Mouse (Mus musculus): ENCODE measurements around the gene Phpt1.

The Phpt1 gene

DNA sequence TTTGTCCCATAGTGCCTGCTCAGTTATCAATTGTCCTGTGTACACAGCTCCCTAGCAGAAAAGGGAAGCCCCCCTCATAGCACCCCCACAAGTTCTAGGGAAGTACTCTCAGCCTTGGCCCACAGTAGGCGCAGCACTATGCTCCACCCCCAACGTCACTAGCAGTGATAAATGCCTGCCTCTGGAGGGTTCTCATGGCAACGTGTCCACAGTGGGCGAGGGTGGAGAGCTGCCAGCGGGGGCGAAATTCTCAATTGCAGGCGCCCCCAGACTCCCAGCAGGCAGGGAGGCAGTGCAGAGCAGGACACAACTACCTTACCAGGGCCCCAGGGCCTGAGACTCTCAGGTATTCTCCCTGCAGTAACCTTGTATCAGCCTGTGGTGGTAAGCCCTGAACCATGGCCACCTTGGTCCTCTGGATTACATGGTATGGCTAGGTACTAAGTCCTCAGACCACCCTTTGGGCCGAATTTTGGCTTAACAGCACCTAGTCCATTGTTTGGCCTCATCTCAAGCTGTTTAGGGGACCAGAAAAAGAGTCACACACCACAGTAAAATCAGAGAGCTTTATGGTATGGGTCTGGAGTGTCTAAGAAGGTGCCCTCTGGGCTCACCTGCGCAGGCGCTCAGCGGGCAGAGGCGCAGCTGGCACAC, 7.6 kb upstream of the Phpt1 start:
- peak; percentile 33 for DNase-seq (ENCODE audit: low read depth, low spot score)

DNA sequence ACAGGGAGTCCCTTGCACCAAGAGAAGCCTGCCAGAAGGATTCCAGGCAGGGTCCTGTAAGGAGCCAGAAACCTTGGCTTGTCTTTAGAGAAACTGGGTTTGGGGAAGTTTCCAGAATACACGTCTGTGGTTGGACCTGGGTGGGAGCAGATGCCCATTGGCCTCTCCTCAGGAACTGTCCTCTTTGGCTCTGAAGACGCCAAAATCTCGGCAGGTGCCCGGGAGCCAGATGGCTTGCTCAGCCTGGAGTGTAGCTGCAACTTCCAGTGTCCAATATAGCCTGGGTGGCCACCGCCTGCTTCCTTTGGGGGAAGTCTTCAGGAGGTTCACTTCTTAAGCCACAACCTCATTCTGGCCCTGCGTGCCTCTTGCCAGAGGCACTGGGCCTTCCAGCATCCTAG, 6.9 kb upstream of the Phpt1 start:
- no peak for DNase-seq (ENCODE audit: low read depth, low spot score)

DNA sequence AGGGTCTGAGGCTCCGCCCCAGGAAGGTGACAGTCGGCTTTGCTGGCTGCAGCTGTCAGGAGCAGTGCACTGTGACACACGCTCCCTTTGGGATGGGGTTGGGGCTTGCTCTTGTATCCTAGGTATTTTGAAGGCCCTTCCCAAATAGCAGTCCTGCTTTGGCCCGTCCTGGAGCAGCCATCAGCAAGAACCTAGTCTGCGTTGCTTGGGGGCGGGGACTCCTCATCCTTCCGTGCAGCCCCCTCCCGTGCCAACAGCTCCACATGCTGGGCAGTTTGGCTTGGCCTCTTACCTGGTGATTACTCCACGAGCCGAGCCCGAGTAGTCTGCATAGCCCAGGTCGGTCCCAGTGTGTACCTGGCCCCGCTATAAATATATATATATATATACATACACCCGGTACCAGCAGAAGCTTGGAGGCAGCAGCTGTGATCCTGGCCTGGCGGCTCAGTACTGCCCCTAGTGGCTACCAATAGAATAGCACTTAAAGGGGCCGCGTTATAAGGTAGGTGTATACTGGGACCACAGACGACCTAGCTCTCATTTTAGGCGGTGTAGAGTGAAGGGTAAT, 6.4 kb upstream of the Phpt1 start, which contains the start of gene Ajm1:
TSS of gene Ajm1 (minus strand) at position 464 of the 571 bp plus-strand sequence.
- DNase-seq (ENCODE audit: low read depth, low spot score), result peak; percentile 66

GRCm38 (mm10) chr2:25580621-25581101, 5.6 kb upstream of the Phpt1 start:
- DNase-seq (ENCODE audit: low read depth, low spot score), result no peak

GRCm38 (mm10) chr2:25579737-25580460, 4.9 kb upstream of the Phpt1 start:
- peak; percentile 84 for DNase-seq (ENCODE audit: low read depth, low spot score)

- peak; percentile 47 for DNase-seq (ENCODE audit: low read depth, low spot score)
These were observed 4.0 kb upstream of the Phpt1 start for GRCm38 (mm10) chr2:25578796-25579736.

- peak; percentile 35 for DNase-seq (ENCODE audit: low read depth, low spot score)
These were observed 3.1 kb upstream of the Phpt1 start for GRCm38 (mm10) chr2:25577951-25578795.

- peak; percentile 35 for DNase-seq (ENCODE audit: low read depth, low spot score)
These were observed 2.2 kb upstream of the Phpt1 start for GRCm38 (mm10) chr2:25576965-25577891.

- DNase-seq (ENCODE audit: low read depth, low spot score), result peak; percentile 16
These were observed 1.2 kb upstream of the Phpt1 start for GRCm38 (mm10) chr2:25576028-25576850.

- DNase-seq (ENCODE audit: low read depth, low spot score), result peak; percentile 23
These were observed 506 bp upstream of the Phpt1 start for GRCm38 (mm10) chr2:25575432-25576027.

- no peak for DNase-seq (ENCODE audit: low read depth, low spot score)
These were observed 888 bp downstream of the Phpt1 start for GRCm38 (mm10) chr2:25574136-25574535.

- DNase-seq (ENCODE audit: low read depth, low spot score), result no peak
These were observed 2.0 kb downstream of the Phpt1 start for GRCm38 (mm10) chr2:25573068-25573467.

DNA sequence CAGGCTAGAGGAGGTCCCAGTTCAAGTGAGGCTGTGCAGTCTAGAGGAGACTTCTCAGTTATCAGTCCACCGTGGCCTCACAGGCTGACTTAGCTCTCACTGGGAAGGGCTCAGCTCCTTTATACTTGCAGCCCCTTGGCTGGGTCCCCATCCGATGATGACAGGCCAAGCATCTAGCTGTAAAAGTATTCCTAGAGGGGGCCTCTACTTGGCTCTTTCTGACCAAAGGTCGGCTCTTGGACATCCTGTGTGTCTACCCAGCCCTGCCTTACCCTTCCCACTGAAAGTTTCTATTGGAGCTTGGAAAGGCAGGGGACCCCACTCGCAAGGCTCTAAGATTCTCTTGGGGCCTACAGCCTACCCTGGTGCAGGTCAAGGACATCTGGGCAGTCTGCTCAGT, 3.8 kb downstream of the Phpt1 start:
- DNase-seq (ENCODE audit: low read depth, low spot score), result no peak

- DNase-seq (ENCODE audit: low read depth, low spot score), result no peak
These were observed 5.7 kb downstream of the Phpt1 start for GRCm38 (mm10) chr2:25569323-25569722.

DNA sequence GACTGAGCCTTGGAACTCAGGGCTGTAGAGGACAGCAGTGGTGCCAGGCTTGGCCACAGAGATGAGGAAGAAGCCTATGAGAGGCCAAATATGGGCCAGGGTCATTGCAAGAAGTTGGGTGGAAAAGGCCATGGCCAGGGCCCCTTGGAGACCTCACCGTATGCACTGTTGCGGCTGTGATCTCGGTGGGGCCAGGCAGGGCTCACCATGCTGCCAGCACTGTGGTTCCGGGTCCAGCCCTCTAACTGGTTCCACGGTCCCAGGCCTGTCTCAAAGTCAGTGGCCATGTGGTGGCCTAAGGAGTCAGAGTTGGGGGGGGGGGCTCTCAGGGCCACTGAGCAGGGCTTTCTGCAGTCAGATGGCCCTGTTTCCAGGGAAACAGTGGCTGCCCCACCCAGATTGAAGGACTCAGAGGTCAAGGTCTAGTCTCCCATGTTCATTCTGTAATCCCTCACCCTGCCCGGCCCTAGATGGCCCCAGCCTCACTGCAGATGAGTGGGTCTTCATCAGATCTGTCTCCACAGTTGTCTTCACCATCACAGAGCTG, 6.5 kb downstream of the Phpt1 start:
- DNase-seq (ENCODE audit: low read depth, low spot score), result peak; percentile 45

GRCm38 (mm10) chr2:25566558-25566957, 8.5 kb downstream of the Phpt1 start:
- no peak for DNase-seq (ENCODE audit: low read depth, low spot score)

- no peak for DNase-seq (ENCODE audit: low read depth, low spot score)
These were observed 9.3 kb downstream of the Phpt1 start for GRCm38 (mm10) chr2:25565741-25566140.

GRCm38 (mm10) chr2:25561946-25562345, 13.1 kb downstream of the Phpt1 start:
- no peak for DNase-seq (ENCODE audit: low read depth, low spot score)

Data from R1 (cell line).